Mouse (Mus musculus): Measurements from ENCODE around the gene Akr1b8.

- TF ChIP-seq CTCF (IDR thresholded peaks at IDR 0.05; ENCODE audit: extremely low read depth, insufficient read depth, low read length) (no peak), POLR2A (IDR thresholded peaks at IDR 0.05; ENCODE audit: extremely low read depth, insufficient read depth, low read length) (no peak)
Observed at GRCm38 (mm10) chr6:34304675-34305241, 49.2 kb upstream of the Akr1b8 start.
